Mouse (Mus musculus) kidney, adult 2 months (tissue): ENCODE measurements around the gene Efcab11.

Experiments
- CTCF ChIP-seq: fragments of 200-500 bp; conservative IDR thresholded peaks from 2 replicates; pipeline ENCODE4 v1.5.1; 2011; ENCODE audit warnings: low read depth, mild to moderate bottlenecking, control low read depth, low read length, moderate library complexity, mixed read lengths; ENCODE audit not compliant: insufficient read depth, insufficient read length
- POLR2A ChIP-seq: fragments of 200-500 bp; IDR thresholded peaks from one replicate; pipeline ENCODE4 v1.6.1; 2011; ENCODE audit warnings: low read depth, low read length, control low read depth

- TF ChIP-seq CTCF (no peak), POLR2A (no peak)
Measured at GRCm38 (mm10) chr12:99902867-99903370, 18.7 kb upstream of the Efcab11 start.
